Mouse (Mus musculus) hindbrain, embryonic 13.5 days (tissue): ENCODE results near the gene Ccdc32. TPM values are rescaled to one million over a fixed set of nuclear protein-coding genes. Genes with fewer than 3 reads are reported as not detected.
"Not testable (repeated sequence)": the region's sequence is repeated elsewhere in the genome, so short reads cannot be mapped to it uniquely, and the experiment has no call there.

ENCODE experiments used
- ATAC-seq: fragments of 200-750 bp; cut with Nextera tagmentation; 2 replicates; pipeline ENCODE4 v1.8.0; 2017; ENCODE audit warnings: moderate TSS enrichment; ENCODE audit not compliant: low FRiP score
- H3K27ac ChIP-seq: fragments of 300-500 bp; sonication (generic); 2 replicates; pipeline ENCODE4 v1.5.1; 2015; ENCODE audit warnings: inconsistent platforms, mild to moderate bottlenecking, moderate library complexity
- H3K27me3 ChIP-seq: fragments of 300-500 bp; sonication (generic); 2 replicates; pipeline ENCODE4 v1.6.1; 2015; ENCODE audit warnings: mild to moderate bottlenecking, inconsistent platforms
- H3K36me3 ChIP-seq: fragments of 300-500 bp; sonication (generic); 2 replicates; pipeline ENCODE4 v1.6.1; 2015; ENCODE audit warnings: mild to moderate bottlenecking, inconsistent platforms
- H3K4me1 ChIP-seq: fragments of 300-500 bp; sonication (generic); replicated peaks from 2 replicates; pipeline ENCODE4 v1.6.1; 2015; ENCODE audit warnings: inconsistent platforms
- H3K4me2 ChIP-seq: fragments of 300-500 bp; sonication (generic); 2 replicates; pipeline ENCODE4 v1.6.1; 2015; ENCODE audit warnings: inconsistent platforms, mild to moderate bottlenecking, moderate library complexity
- H3K4me3 ChIP-seq: fragments of 300-500 bp; sonication (generic); 2 replicates; pipeline ENCODE4 v1.5.1; 2015; ENCODE audit warnings: mild to moderate bottlenecking, inconsistent platforms
- H3K9ac ChIP-seq: fragments of 300-500 bp; sonication (generic); 2 replicates; pipeline ENCODE4 v1.6.1; 2015; ENCODE audit warnings: mild to moderate bottlenecking, inconsistent platforms
- H3K9me3 ChIP-seq: fragments of 300-500 bp; sonication (generic); 2 replicates; pipeline ENCODE4 v1.6.1; 2016; ENCODE audit warnings: inconsistent platforms
- WGBS: fragments of 180-500 bp; shearing (Covaris S2); methylation state at CpG from one replicate; pipeline ENCODE4 v1.1.7; 2015; 5-methylcytosine and 5-hydroxymethylcytosine counted together
- polyA plus RNA-seq: library from polyadenylated mRNA; unstranded; fragments of >200 nt; fragmentation: Nextera tagmentation; extraction: Ambion mirVana; gene quantifications from 2 replicates; pipeline ENCODE4 v1.2.1, GENCODE M21; 2015

Ccdc32 gene
- polyA plus RNA-seq, 1 experiment from 2014 or later = 34.2 TPM

DNA sequence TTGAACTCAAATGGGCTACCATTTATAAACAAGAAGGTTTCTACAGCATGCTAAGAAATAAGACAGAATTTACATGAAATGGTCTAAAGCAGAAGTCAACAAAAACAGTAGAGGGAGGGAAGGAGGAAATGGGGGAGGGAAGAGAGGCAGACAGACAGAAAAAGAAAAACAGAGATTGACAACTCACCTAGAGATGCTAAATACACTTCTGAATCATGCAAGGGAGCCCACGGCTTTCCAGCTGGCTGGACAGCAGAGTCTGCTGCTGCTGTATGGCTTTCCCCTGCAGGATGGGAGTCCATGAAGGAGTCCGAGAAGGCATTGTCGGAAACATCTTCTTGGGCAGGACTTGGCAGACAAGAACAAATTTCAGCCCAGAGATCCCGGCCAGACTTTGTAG lies 2.2 kb downstream of the Ccdc32 start:
- Histone ChIP-seq H3K9ac (no peak overlapping the region), H3K27me3 (0 out of 2 replicates have a peak, but pooled peaks cover 2% of the 10 kb centered on the region)
- ATAC-seq = no peak

DNA sequence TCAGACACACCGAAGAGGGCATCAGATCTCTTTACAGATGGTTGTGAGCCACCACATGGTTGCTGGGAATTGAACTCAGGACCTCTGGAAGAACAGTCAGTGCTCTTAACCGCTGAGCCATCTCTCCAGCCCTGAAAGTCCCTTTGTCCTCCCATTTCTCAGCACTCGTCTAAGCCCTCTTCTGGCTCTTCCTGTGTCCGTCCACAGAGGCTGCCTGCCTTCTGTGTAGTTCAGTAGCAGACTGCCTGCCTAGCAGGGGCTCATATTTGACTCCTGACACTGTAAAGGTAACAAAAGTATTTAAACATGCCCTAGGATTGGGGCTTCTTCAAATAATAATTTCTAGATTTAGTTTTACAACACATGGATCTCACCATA lies 4.0 kb downstream of the Ccdc32 start:
- ATAC-seq = no peak
- Histone ChIP-seq H3K4me1 (peaks cover 19% of the 10 kb centered on the region), H3K9me3 (no peaks in the 10 kb centered on the region), H3K4me3 (no peak overlapping the region), H3K27me3 (no peaks in the 10 kb centered on the region), H3K9ac (no peak overlapping the region), H3K36me3 (peaks cover 58% of the 10 kb centered on the region), H3K27ac (no peak overlapping the region), H3K4me2 (no peak overlapping the region)
- 84% methylated on average over 4 of the region's 4 CpGs for WGBS

More for the DNA sequence above, 2.2 kb downstream of the Ccdc32 start:
- peaks cover 19% of the 10 kb centered on the region for H3K4me1 ChIP-seq
- WGBS = 96% methylated on average over 4 of the region's 4 CpGs
- peaks cover 41% of the 10 kb centered on the region for H3K36me3 ChIP-seq
- no peak overlapping the region for H3K4me3 ChIP-seq
- no peak overlapping the region for H3K27ac ChIP-seq
- H3K4me2 ChIP-seq = no peak overlapping the region
- H3K9me3 ChIP-seq = no peaks in the 10 kb centered on the region

DNA sequence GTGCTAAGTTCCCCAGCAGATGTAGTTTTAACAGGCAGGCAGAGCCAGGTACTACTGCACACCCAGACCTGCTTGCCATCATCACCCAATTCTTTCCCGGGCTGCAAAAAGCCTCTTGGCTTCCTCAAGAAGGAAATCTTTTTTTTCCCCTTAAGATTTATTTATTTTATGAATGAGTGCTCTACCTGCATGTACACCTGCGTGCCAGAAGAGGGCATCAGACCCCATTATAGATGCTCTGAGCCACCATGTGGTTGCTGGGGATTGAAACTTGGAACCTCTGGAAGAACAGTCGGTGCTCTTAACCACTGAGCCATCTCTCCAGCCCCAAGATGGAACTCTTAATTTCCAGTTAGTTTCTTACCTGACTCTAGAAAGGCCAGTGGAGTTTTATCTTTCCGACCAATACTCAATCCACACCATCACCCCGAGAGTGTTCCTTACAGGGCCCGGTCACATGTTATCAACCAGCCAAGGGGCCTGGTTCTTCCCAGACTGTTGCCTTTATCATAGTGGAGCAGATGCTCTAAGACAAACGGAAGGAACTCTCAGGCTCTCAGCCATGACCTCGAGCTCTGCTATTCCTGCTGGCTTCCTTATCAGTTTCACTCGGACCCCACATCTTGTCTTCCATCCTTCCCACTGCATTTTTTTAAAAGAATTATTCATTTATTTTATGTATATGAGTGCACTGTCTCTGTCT lies 4.5 kb downstream of the Ccdc32 start:
- Histone ChIP-seq H3K27me3 (no peaks in the 10 kb centered on the region), H3K4me2 (no peak overlapping the region), H3K27ac (no peak overlapping the region), H3K9me3 (no peaks in the 10 kb centered on the region), H3K4me1 (peaks cover 19% of the 10 kb centered on the region), H3K9ac (no peak overlapping the region), H3K36me3 (peaks cover 61% of the 10 kb centered on the region), H3K4me3 (no peak overlapping the region)
- no peak for ATAC-seq
- 75% methylated on average over 9 of the region's 9 CpGs for WGBS

DNA sequence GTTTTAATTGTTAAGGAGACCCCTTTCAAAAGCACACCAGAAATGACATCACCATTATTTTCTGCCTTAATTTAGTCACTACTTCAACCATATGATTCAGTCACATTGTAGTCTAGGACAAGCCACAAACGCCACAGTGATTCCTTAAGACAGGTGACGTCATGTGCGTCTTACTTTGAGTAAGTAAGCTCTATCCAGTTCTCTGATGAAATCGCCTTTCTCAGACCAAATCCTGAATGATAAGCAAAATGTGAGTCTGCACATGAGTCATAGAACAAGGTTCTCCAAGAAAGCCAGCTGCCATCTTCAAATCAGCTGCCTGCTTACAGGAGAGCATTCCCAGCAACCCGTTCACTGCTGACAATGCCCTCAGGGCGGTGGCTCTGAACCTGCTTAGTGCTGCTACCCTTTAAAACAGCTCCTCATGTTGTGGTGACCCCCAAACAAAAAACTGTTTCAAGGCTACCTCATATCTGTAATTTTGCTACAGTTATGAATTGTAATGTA lies 6.0 kb downstream of the Ccdc32 start:
- WGBS = 95% methylated on average over 6 of the region's 6 CpGs
- peaks cover 66% of the 10 kb centered on the region for H3K36me3 ChIP-seq
- ATAC-seq = no peak

DNA sequence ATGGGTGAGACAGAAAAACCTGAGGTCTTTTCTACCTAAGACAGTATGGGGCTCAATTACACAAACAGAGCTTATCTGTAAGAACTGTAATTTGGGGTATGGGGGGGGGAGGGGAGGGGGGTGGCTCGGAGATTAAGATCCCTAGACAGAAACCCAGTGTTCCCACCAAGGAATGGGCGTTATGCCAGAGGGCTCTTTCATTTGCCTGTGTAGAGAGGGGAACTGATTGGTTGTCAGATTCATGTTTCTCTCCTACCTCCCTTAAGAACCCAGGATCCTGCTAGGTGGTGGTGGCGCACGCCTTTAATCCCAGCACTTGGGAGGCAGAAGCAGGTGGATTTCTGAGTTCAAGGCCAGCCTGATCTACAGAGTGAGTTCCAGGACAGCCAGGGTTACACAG lies 9.7 kb downstream of the Ccdc32 start:
- Histone ChIP-seq H3K27ac (peak overlapping the region; percentile 77), H3K4me2 (peak overlapping the region; percentile 38), H3K27me3 (no peaks in the 10 kb centered on the region), H3K9me3 (no peaks in the 10 kb centered on the region), H3K4me3 (no peak overlapping the region), H3K36me3 (peaks cover 55% of the 10 kb centered on the region), H3K9ac (0 out of 2 replicates have a peak overlapping the region, but pooled peaks have one; percentile 55), H3K4me1 (peaks cover 11% of the 10 kb centered on the region)
- peak; percentile 68; the same call in 1 of the 2 replicates for ATAC-seq
- WGBS = 60% methylated on average over 4 of the region's 4 CpGs

More for the DNA sequence above, 6.0 kb downstream of the Ccdc32 start:
- no peak overlapping the region for H3K9ac ChIP-seq
- H3K4me3 ChIP-seq = no peak overlapping the region
- no peaks in the 10 kb centered on the region for H3K9me3 ChIP-seq
- H3K4me1 ChIP-seq = peaks cover 19% of the 10 kb centered on the region
- H3K27ac ChIP-seq = no peak overlapping the region
- H3K4me2 ChIP-seq = no peak overlapping the region
- no peaks in the 10 kb centered on the region for H3K27me3 ChIP-seq

DNA sequence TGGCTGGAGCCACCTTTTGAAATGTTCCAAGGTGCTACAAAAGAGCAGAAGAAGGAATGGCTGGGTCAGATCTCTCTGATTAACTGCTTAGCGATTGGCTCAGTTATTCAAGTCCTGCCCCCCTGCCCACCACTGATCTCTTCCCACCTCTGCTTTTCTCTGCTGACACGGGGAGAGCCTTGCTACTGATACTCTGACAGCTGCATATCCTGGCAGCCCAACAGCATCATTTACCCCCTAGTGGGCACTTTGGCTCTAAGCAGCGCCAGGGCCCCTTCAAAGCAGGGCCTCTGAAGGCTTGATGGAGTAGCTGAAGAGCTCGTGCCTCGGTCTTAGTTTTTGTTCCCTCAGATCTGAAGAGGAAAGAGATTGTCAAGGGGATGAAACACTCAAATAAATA lies 10.1 kb downstream of the Ccdc32 start:
- Histone ChIP-seq H3K9me3 (no peaks in the 10 kb centered on the region), H3K27me3 (no peaks in the 10 kb centered on the region), H3K36me3 (peaks cover 53% of the 10 kb centered on the region), H3K4me2 (peak overlapping the region; percentile 38), H3K4me1 (peaks cover 11% of the 10 kb centered on the region), H3K27ac (peak overlapping the region; percentile 77), H3K9ac (peak overlapping the region; percentile 55; the same call in 1 of the 2 replicates), H3K4me3 (no peak overlapping the region)
- 8% methylated on average over 5 of the region's 5 CpGs for WGBS
- ATAC-seq = peak; percentile 87

DNA sequence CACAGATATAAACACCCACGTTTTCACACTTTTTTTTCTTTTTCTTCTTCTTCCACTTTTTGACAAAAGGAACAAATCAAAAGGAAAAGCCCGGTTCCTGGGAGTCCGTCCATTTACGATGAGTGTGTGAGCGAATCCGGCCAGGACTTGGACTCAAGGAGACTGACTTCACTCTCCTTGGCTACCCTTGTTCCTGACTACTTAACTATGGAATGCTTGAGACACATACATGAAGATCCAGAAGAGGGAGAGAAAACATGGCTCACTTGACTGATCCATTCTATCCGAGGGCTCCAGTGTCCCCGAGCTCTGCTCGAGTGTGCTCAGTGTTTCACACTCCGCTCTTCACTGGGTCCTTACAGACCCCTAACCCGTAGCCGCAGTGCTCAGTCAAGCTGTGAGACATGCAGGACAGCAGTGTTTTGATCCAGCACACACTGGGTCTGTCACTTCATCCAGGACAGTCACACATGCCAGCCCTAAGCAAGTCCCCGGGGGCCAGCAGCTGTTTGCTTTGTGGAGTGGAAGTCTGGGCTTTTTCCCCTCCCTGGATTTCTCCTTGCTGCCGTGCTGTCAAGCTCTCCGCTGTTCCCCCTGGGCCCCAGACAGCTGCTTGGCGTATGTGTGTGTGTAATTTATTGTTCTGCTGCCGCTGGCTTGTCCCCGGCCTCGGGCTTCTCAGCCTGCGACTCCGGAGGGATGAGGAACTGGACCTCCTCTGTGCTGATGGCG lies 10.6 kb downstream of the Ccdc32 start:
- peaks cover 11% of the 10 kb centered on the region for H3K4me1 ChIP-seq
- ATAC-seq = peak; percentile 77
- H3K9me3 ChIP-seq = no peaks in the 10 kb centered on the region
- no peak overlapping the region for H3K4me3 ChIP-seq
- no peaks in the 10 kb centered on the region for H3K27me3 ChIP-seq
- peak overlapping the region; percentile 38 for H3K4me2 ChIP-seq
- WGBS = 47% methylated on average over 22 of the region's 22 CpGs
- H3K27ac ChIP-seq = peak overlapping the region; percentile 77
- peaks cover 50% of the 10 kb centered on the region for H3K36me3 ChIP-seq
- peak overlapping the region; percentile 55; the same call in 1 of the 2 replicates for H3K9ac ChIP-seq

DNA sequence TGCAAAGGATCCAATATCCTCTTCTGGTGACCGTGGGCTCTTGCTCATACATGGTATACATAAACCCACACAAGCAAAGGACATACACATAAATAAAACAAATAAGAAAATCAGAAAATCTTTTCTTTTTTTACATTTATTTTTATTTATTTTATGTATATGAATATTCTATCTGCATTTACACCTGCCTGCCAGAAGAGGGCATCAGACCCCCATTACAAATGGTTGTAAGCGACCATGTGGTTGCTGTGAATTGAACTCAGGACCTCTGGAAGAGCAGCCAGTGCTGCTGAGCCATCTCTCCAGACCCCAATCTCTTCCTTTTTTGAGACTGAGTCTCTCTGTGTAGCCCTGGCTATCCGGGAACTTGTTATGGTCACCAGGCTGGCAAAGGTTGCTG lies 11.5 kb downstream of the Ccdc32 start:
- H3K9me3 ChIP-seq = no peaks in the 10 kb centered on the region
- no peak overlapping the region for H3K4me2 ChIP-seq
- H3K9ac ChIP-seq = no peak overlapping the region
- no peak for ATAC-seq
- peaks cover 11% of the 10 kb centered on the region for H3K4me1 ChIP-seq
- no peak overlapping the region for H3K4me3 ChIP-seq
- H3K27me3 ChIP-seq = no peaks in the 10 kb centered on the region
- H3K36me3 ChIP-seq = peaks cover 42% of the 10 kb centered on the region
- no peak overlapping the region for H3K27ac ChIP-seq
- 94% methylated on average over 3 of the region's 3 CpGs for WGBS

DNA sequence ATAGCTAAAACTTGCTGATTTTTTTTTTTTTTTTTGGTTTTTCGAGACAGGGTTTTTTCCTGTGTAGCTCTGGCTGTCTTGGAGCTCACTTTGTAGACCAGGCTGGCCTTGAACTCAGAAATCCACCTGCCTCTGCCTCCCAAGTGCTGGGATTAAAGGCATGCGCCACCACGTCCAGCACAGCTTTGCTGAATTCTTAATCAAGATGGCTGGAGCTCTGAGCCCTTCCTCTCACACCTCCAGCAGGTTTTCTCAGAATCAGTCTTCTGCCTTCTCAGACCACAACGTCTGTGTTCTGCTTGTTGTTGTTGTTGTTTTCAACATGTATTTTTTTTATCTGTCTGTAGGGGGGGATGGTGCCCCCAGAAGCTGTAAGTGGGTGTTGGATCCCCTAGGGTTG lies 12.9 kb downstream of the Ccdc32 start:
- 82% methylated on average over 4 of the region's 4 CpGs for WGBS
- H3K9me3 ChIP-seq, H3K4me3 ChIP-seq, H3K27ac ChIP-seq, ATAC-seq, H3K27me3 ChIP-seq, H3K9ac ChIP-seq, H3K4me2 ChIP-seq: not testable (repeated sequence)
- Histone ChIP-seq H3K4me1 (peaks cover 11% of the 10 kb centered on the region), H3K36me3 (peaks cover 28% of the 10 kb centered on the region)

DNA sequence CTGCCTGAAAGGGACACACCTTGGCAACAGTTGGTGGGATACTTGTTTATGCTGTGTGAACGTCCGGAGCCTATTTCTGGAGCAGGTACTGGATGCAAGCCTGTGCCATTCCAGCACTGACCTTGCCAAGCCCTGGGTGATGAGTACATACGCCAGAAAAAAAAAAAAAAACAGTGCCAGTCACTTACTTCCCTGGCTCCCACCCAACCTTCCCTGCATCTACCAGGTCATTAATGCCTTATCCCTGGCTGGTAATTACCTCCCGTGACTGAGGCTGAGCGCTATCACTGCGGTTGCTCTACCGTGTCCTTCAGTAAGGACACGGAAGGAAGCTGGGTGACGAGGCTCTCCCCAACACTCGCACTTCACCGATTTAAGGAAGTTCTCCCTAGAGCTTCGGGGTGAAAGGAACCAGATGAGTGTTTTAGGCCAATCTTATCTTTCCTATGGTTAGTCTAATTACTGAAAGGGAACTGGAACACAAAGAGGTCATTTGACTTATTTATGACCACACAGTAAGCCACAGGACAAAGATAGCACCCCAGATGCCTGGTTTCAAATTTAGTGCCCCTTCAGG lies 13.5 kb downstream of the Ccdc32 start:
- Histone ChIP-seq H3K27ac (no peak overlapping the region), H3K36me3 (peaks cover 22% of the 10 kb centered on the region), H3K4me2 (no peak overlapping the region)

DNA sequence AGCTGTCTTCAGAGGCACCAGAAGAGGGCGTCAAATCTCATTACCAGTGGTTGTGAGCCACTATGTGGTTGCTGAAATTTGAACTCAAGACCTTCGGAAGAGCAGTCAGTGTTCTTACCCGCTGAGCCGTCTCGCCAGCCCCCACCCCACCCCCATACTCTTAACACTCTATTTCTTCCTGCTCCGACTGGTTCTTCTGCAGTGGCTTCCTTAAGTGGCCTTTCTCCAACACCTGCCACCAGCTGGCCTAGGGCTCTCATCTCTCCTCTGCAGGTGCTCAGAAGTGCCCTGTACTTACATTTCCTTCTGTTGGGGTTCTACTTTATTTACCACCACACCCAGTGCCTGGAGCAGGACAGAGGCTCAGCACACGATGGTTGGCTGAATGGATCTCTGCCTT lies 14.2 kb downstream of the Ccdc32 start:
- 88% methylated on average over 7 of the region's 7 CpGs for WGBS
- ATAC-seq = no peak
- no peak overlapping the region for H3K9ac ChIP-seq

More for the DNA sequence above, 13.5 kb downstream of the Ccdc32 start:
- no peak overlapping the region for H3K9ac ChIP-seq
- H3K27me3 ChIP-seq = no peaks in the 10 kb centered on the region
- H3K4me1 ChIP-seq = peaks cover 11% of the 10 kb centered on the region
- 69% methylated on average over 12 of the region's 12 CpGs for WGBS
- no peak for ATAC-seq
- no peaks in the 10 kb centered on the region for H3K9me3 ChIP-seq
- H3K4me3 ChIP-seq = no peak overlapping the region

DNA sequence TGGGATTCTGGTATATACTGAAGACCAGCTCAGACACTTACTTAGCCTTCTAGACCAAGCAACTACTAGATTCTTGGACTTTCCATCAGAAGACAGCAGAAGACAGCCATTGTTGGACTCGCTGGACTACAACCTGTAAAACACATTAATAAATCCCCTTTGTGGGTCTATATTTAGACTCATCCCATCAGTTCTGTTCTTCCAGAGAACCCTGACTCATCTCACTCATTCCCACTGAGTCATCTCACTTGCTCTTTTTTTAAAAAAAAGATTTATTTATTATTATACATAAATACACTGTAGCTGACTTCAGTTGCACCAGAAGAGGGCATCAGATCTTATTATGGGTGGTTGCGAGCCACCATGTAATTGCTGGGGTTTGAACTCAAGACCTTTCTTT lies 19.8 kb downstream of the Ccdc32 start:
- H3K4me3 ChIP-seq = no peak overlapping the region
- H3K9ac ChIP-seq = no peak overlapping the region
- H3K36me3 ChIP-seq = no peaks in the 10 kb centered on the region
- H3K27ac ChIP-seq = no peak overlapping the region
- 94% methylated on average over 2 of the region's 2 CpGs for WGBS
- no peaks in the 10 kb centered on the region for H3K4me1 ChIP-seq
- no peaks in the 10 kb centered on the region for H3K9me3 ChIP-seq
- no peak for ATAC-seq
- no peaks in the 10 kb centered on the region for H3K27me3 ChIP-seq
- H3K4me2 ChIP-seq = no peak overlapping the region

More for the DNA sequence above, 14.2 kb downstream of the Ccdc32 start:
- Histone ChIP-seq H3K27me3 (no peaks in the 10 kb centered on the region), H3K27ac (no peak overlapping the region), H3K4me3 (no peak overlapping the region), H3K4me2 (no peak overlapping the region), H3K36me3 (peaks cover 15% of the 10 kb centered on the region), H3K9me3 (no peaks in the 10 kb centered on the region), H3K4me1 (peaks cover 11% of the 10 kb centered on the region)
